Mouse (Mus musculus): ENCODE data around the gene Zfp90. TPM values are rescaled to one million over a fixed set of nuclear protein-coding genes. Genes with fewer than 3 reads are reported as not detected.

The Zfp90 gene
- 26.3 and 27.3 TPM in 2 replicates for polyA plus RNA-seq (2012; rRNA removed)

DNA sequence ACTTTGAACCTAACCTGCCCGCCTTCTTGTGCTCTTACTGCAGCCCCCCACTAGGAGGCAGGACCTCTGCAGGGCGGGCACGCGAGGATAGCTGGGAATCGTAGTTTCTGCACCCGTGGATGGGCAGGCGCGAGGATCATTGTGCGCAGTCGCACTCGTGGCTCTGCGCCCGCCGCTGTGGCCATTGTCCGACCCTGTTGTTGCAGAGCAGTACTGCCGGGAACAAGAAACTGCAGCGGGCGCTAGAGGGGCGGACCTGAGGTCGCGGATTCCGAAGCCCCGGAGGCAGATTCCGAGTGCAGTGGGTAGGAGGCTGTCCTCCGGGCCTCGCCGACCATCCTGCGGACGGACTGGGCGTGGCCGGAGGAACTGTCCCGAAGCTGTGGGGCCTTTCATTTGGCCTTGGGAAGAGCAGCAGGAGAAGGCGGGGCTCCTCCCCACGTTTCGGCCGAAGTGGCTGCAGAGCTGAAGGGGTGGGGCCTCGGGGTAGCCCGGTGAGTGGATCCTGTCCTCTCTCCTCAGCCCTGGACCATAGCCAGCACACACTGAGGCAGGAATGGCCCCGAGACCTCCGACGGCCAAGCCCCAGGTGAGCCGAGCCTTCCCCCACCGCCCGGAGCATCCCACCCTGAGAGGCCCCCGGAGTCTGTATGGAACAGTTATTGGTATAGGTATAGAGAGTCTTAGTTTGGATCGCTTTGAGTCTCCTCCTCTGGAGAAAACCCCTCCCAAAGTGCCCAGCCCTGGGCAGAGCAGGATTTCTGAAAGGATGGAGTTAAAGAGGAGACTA, at the start of gene Zfp90:
Zfp90 (plus strand) TSS at position 146 of the 790 bp plus-strand sequence.

Other genes starting within 250 kb of the Zfp90 start
- gene Slc7a6, start 246.5 kb upstream of the Zfp90 start, polyA plus RNA-seq (2012; rRNA removed), result 42.4 and 53.0 TPM in 2 replicates
- 48.7 and 66.0 TPM in 2 replicates for gene Slc7a6os, start 204.4 kb upstream of the Zfp90 start, polyA plus RNA-seq (2012; rRNA removed)
- 34.2 and 39.2 TPM in 2 replicates for gene Prmt7, start 204.4 kb upstream of the Zfp90 start, polyA plus RNA-seq (2012; rRNA removed)
- 7.8 and 9.7 TPM in 2 replicates for gene Smpd3, start 77.3 kb upstream of the Zfp90 start, polyA plus RNA-seq (2012; rRNA removed)
- gene 6030452D12Rik, start 85.2 kb downstream of the Zfp90 start, polyA plus RNA-seq (2012; rRNA removed), result not detected in 2 replicates
- gene Cdh3, start 95.6 kb downstream of the Zfp90 start, polyA plus RNA-seq (2012; rRNA removed), result 5.6 and 16.8 TPM in 2 replicates
- gene Gm10073, start 158.1 kb downstream of the Zfp90 start, polyA plus RNA-seq (2012; rRNA removed), result 12.7 and 17.4 TPM in 2 replicates
- 3.1 and 4.6 TPM in 2 replicates for gene Cdh1, start 188.0 kb downstream of the Zfp90 start, polyA plus RNA-seq (2012; rRNA removed)

Data from central nervous system, embryonic 11.5 days (tissue).